Mouse (Mus musculus): ENCODE data around the gene Btnl1.

The Btnl1 gene

DNA sequence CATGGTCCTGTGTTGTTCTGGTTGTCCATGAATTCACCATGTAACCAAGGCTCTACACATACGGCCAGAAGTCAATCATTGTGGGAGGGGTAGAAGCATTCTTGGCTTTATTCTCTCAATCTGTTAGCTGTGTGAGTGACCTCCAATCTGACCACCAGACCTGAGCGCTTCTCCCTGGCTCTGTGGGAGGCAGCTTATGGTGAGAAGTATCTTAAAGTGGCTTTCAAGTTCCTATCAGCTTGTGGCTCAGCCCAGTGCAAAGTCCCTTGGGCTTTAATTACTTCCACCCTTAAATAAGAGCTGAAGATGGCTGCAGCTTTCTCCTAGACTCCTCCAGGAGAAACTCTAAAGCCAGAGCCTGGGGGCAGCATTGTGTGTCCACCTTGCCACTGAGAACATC, at the start of gene Btnl1:
Gene Btnl1, plus strand, starts transcription at position 286 of the 400 bp plus-strand sequence.
- DNase-seq (ENCODE audit: low read depth, low spot score), result no peak

DNA sequence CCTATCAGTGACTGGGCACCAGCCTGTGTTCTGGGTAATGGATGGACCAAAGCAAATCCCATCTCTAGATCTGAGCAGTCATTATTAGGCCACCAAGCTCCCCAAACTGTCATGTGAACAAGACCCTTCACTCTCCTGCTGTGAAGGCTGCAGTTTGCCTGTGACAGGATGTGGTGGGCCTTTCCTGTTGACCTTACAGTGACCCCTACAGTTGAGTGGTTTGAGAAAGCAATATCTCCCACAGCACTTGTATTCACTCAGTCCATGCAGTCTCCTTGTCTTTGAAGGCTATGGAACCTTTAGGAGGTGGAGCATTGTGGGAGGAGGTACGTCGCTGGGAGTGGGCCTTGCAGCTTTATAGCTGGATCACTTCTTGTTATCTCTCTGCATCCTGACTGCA, 47.1 kb upstream of the Btnl1 start:
- DNase-seq (ENCODE audit: low read depth, low spot score), result no peak

- DNase-seq (ENCODE audit: low read depth, low spot score), result no peak
Observed at GRCm38 (mm10) chr17:34331200-34331599, 45.7 kb upstream of the Btnl1 start.

DNA sequence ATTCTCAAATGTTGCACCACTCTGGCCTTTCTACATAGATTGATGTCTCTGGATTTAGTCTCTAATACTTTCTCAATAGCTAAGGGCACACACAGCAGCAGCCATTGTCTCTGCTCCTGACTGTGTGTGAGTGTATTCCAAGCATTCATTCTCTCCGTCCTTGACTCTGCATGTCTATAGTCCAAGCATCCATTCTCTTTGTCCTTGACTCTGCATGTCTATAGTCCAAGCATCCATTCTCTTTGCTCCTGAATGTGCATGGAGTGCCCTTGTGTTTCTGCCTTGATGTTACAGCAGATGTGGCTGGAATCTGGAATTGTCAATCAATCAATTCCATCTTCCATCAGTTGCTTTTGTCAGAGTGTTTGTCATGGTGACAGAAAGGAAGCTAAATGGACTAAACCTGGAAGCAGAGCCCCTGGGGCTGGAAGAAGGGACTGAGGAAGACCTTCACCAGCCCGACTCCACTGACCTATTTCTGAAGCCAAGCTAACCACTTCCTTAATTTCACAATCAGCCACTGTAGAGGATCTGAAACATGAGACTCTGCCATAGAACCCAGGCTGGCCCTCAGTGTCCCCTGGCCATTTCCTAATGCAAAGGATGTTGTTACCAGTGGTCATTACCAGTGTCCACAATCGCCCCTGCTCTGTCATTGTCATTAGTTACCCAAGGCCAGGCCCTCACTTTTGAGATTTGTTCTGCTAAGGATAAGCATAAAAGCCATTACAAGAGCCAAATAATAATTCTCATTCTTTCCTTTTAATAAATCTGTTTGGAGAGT, 36.1 kb upstream of the Btnl1 start:
- DNase-seq (ENCODE audit: low read depth, low spot score), result no peak

DNA sequence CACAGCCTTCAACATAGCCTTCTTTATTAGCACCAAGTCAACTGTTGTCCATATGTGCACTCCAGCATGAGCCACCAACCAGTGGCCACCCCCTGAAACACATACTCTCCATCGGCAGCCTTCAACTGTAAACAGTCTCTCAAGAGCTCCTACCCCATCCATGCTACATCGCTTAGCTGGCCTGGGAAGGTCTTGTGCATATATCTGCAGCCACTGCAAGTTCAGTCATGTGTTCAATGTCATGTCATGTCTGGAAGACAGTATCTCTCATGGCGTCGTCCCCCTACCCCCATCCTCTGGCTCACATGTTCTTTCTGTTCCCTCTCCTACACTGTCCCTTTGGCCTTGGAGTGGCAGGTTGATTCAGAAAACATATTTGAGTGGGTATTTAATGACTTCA, 32.0 kb upstream of the Btnl1 start:
- no peak for DNase-seq (ENCODE audit: low read depth, low spot score)

DNA sequence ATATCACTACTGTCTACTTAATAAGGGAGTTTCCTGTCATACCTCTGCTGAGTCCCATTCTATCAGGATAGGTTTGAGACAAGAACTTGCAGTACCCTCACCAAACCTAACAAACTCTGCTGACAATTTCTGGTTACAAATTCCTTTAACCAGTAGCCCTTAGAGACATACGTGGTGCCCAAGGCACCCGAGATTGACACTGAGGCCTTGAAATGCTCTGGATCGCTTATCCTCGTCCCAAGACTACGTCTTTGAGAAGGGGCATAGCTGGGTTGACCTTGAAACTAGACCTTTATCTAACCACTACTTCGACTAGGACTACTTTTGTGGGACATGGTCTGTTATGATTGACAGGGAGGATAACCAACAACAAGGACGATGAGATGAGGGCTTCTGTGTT, 31.4 kb upstream of the Btnl1 start:
- no peak for DNase-seq (ENCODE audit: low read depth, low spot score)

DNA sequence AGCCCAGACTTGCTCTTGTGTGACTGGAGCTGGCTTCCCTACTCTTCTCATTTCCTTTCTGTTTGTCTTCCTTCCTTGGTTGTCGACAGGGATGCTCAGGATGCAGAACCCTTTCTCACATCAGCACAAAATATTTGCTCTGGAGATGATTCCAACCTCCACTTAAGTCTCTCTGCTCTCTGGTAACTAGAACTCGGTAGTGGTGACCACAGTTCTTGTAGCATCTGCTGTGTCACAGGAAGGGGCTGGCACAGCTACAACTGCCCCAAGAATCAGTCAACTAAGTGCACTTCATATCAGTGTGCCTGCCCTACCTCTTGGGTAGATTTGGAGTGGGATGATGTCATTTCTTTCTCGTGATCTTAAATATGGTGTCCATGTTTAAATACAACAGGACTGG, 30.9 kb upstream of the Btnl1 start:
- no peak for DNase-seq (ENCODE audit: low read depth, low spot score)

- no peak for DNase-seq (ENCODE audit: low read depth, low spot score)
Observed at GRCm38 (mm10) chr17:34347606-34348308, 29.2 kb upstream of the Btnl1 start.

- peak; percentile 70 for DNase-seq (ENCODE audit: low read depth, low spot score)
Observed at GRCm38 (mm10) chr17:34349429-34349828, 27.5 kb upstream of the Btnl1 start.

DNA sequence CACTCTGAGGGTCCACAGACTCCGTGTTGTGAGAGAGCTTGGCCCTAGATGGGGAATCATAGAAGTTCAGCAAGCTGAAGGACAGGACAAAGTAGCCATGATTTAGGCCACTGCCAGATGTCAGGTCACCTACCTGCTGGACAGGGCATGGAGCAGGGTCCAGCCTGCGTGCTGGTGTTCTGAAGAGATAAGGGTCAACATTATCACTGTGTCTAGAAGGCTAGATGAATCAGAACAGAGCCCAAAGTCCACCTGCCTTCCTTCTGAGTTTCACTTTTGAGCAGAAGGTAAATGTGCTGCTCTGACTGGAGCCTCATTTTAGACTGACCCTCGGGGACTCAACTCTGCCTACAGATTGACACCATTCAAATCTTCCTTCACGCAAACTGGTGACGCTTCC, 22.4 kb upstream of the Btnl1 start, which contains the start of gene Btnl2:
Gene Btnl2, plus strand, starts transcription at position 284 of the 400 bp plus-strand sequence.
- no peak for DNase-seq (ENCODE audit: low read depth, low spot score)

DNA sequence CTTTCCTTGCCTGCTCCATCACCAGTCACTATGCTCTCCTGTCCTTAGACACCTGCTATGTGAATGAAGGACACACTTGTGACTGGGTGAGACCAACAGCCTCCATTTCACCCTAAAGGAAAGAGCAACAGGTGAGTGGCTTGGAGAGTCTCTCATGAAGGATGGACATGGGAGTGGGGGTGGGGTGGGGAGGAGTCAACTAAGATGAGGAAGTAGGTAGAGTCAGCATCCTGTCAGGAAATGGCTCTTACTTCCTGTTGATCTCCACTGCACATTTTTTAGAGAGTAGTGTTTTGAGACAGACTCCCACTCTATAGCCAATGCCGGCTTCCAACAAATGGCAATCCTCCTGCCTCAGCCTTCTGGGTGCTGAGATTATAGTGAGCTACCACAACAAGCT, 22.0 kb upstream of the Btnl1 start:
- no peak for DNase-seq (ENCODE audit: low read depth, low spot score)

- no peak for DNase-seq (ENCODE audit: low read depth, low spot score)
Observed at GRCm38 (mm10) chr17:34362954-34363546, 13.9 kb upstream of the Btnl1 start.

DNA sequence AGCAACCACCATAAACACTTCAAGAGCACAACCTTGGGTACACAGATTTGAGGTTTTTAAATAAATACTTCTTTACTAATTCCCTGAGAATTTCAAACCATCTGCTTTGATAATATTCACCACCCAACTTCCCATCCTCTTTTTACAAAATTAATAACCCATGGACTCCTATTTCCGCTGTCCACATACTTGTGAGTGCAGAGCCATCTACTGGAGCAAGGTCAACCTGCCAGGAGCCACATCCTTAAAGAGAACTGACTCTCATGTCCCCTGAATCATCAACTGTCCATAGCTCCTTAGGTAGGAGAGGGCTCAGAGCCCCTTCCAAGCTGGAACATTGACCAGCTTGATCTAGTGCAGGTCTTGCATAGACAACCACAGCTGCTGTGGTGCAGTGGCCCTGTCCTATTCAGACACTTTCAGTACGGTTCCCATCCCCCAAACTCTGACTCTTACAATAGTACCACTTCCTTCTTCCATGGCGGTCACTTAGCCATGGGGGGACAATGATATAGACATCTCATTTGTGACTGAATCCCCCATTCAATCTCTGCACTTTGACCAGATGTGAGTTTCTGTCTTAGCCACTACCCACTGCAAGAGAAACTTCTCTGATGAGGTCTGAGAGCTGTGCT, 13.1 kb upstream of the Btnl1 start:
- no peak for DNase-seq (ENCODE audit: low read depth, low spot score)

DNA sequence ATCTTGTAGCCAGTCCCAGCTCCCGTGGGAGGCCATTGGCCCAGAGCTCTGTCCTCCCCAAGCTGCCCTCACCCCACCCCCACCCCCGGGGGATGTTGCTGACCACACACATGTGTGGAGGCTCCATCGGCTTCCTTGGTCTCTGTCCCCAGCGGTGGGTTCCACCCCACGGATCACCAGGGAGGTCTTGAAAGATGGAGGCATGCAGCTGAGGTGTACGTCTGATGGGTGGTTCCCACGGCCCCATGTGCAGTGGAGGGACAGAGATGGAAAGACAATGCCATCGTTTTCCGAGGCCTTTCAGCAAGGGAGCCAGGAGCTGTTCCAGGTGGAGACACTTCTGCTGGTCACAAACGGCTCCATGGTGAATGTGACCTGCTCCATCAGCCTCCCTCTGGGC, 11.9 kb upstream of the Btnl1 start:
- DNase-seq (ENCODE audit: low read depth, low spot score), result no peak

- no peak for DNase-seq (ENCODE audit: low read depth, low spot score)
Observed at GRCm38 (mm10) chr17:34370563-34370962, 6.4 kb upstream of the Btnl1 start.

- no peak for DNase-seq (ENCODE audit: low read depth, low spot score)
Observed at GRCm38 (mm10) chr17:34373055-34373709, 3.8 kb upstream of the Btnl1 start.

DNA sequence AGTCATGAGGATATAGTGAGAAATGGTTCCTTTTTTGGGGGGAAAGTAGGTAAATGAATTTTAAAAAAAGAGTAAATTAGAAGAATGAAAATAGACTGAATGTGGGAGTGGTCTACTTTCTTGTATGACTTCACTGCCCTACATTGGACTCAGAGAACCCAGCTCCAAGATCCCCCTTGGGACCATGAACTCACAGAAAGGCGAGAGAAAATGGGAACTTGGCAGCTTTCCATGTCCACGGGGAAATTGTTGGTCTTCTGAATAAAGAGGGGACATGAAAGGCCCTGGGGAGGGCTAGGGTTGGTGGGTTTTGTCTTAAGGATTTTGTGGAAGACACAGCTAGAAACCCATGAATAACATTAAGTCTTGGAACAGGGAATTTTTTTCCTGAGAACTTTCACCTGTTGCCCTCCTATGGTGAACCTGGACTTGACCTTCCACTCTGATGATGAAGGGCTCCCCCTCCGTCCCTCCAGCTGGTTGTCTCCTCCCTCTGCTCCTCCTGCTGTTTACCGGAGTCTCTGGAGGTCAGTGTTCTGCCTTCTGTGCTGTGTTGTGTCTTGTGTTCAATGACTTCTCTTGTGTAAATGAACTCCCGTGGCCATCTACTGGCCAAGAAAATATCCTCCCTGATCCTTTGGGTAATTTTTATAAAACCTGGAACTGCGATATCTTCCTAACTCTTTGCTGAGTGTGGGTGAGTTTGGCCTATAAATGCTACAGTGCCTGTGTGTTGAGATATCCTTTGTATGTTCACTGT, 698 bp downstream of the Btnl1 start:
- no peak for DNase-seq (ENCODE audit: low read depth, low spot score)

GRCm38 (mm10) chr17:34378716-34379115, 1.8 kb downstream of the Btnl1 start:
- no peak for DNase-seq (ENCODE audit: low read depth, low spot score)

DNA sequence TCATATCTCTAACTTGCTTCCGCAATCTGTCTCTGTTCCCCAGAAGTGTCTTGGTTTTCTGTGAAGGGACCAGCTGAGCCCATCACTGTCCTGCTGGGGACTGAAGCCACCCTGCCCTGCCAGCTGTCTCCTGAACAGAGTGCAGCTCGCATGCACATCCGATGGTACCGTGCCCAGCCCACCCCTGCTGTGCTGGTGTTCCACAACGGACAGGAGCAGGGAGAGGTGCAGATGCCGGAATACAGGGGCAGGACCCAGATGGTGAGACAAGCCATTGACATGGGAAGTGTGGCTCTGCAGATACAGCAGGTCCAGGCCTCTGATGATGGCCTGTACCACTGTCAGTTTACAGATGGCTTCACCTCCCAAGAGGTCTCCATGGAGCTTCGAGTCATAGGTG, 2.5 kb downstream of the Btnl1 start:
- no peak for DNase-seq (ENCODE audit: low read depth, low spot score)

DNA sequence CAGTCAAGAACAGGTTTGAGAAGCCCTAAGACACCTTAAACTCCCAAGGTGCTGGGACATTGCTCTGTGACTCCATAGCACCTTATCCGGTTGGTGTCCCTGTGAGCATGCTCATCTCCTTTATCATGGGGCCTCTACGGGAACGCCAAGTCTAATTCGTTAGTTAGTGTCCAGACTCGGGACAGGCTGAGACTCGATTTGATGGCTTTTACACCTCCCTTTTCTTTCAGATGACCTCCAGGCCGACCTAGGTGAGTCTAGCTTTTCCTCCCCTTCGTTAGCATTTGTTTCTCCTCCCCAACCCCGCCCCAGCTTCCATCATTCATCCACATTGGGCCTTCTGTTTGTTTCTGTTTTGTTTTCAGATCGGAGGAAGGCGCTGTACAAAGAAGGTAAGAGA, 4.9 kb downstream of the Btnl1 start:
- no peak for DNase-seq (ENCODE audit: low read depth, low spot score)

- no peak for DNase-seq (ENCODE audit: low read depth, low spot score)
Observed at GRCm38 (mm10) chr17:34383212-34383611, 6.3 kb downstream of the Btnl1 start.

Data from retina, postnatal 7 days (tissue).